Mouse (Mus musculus): ENCODE results near the gene Stab2. TPM values are rescaled to one million over a fixed set of nuclear protein-coding genes. Genes with fewer than 3 reads are reported as not detected.

Gene Stab2
- polyA plus RNA-seq, 1 experiment from 2014 or later = 0.04 TPM

DNA sequence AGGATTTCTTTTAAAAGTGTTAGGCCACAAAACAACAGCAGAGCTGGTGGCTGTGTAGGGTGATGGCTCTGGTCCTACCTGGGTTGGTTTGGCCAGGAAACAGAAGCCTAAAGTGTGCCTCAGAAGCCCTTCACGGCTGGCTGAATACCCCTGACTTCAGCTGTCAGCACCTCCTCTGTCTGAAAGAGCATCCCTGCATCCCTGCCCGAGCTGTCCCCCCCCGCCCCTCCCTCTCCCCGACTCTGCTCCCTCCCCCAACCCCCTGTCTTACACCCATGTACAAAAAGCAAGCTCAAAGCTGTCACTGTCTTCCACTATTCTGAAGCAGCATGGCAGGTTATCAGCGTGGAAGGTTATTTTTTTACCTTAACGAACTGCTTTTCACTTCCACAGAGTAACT is 73.4 kb downstream of the Stab2 start:
- Histone ChIP-seq H3K4me3 (ENCODE audit: low read length) (no peak overlapping the region), H3K4me2 (ENCODE audit: low read length) (no peak overlapping the region; the same call in 1 of the 2 replicates), H3K9ac (ENCODE audit: low read depth, low read length) (no peak overlapping the region), H3K36me3 (ENCODE audit: control insufficient read depth, insufficient read depth, low read length) (no peaks in the 10 kb centered on the region), H3K9me3 (ENCODE audit: control insufficient read depth, low read length) (no peaks in the 10 kb centered on the region), H3K27ac (ENCODE audit: low read depth, low read length) (no peak overlapping the region), H3K27me3 (replicated peaks; ENCODE audit: control insufficient read depth, insufficient read depth, low read length) (no peaks in the 10 kb centered on the region), H3K4me1 (ENCODE audit: control insufficient read depth, insufficient read depth, low read depth, low read length) (no peaks in the 10 kb centered on the region)
- ATAC-seq = peak; percentile 52; the same call in 1 of the 2 replicates
- 27% methylated on average over 6 of the region's 6 CpGs for WGBS

- Histone ChIP-seq H3K9ac (ENCODE audit: low read depth, low read length) (no peak overlapping the region), H3K4me2 (ENCODE audit: low read length) (no peak overlapping the region), H3K4me1 (ENCODE audit: control insufficient read depth, insufficient read depth, low read depth, low read length) (no peaks in the 10 kb centered on the region), H3K27ac (ENCODE audit: low read depth, low read length) (no peak overlapping the region), H3K9me3 (ENCODE audit: control insufficient read depth, low read length) (no peaks in the 10 kb centered on the region), H3K36me3 (ENCODE audit: control insufficient read depth, insufficient read depth, low read length) (no peaks in the 10 kb centered on the region), H3K27me3 (replicated peaks; ENCODE audit: control insufficient read depth, insufficient read depth, low read length) (no peaks in the 10 kb centered on the region), H3K4me3 (ENCODE audit: low read length) (no peak overlapping the region)
- ATAC-seq = no peak
- WGBS = 24% methylated on average over 3 of the region's 3 CpGs
Observed at GRCm38 (mm10) chr10:86933906-86934305, 73.9 kb downstream of the Stab2 start.

GRCm38 (mm10) chr10:86933180-86933695 is 74.6 kb downstream of the Stab2 start:
- Histone ChIP-seq H3K9ac (ENCODE audit: low read depth, low read length) (no peak overlapping the region), H3K9me3 (ENCODE audit: control insufficient read depth, low read length) (no peaks in the 10 kb centered on the region), H3K4me3 (ENCODE audit: low read length) (no peak overlapping the region), H3K36me3 (ENCODE audit: control insufficient read depth, insufficient read depth, low read length) (no peaks in the 10 kb centered on the region), H3K27me3 (replicated peaks; ENCODE audit: control insufficient read depth, insufficient read depth, low read length) (no peaks in the 10 kb centered on the region), H3K27ac (ENCODE audit: low read depth, low read length) (no peak overlapping the region), H3K4me1 (ENCODE audit: control insufficient read depth, insufficient read depth, low read depth, low read length) (no peaks in the 10 kb centered on the region), H3K4me2 (ENCODE audit: low read length) (no peak overlapping the region)
- ATAC-seq = no peak
- 70% methylated on average over 9 of the region's 9 CpGs for WGBS

- H3K4me1 ChIP-seq (ENCODE audit: control insufficient read depth, insufficient read depth, low read depth, low read length) = no peaks in the 10 kb centered on the region
- WGBS = 89% methylated on average over 1 of the region's 1 CpGs
- no peak for ATAC-seq
- H3K27ac ChIP-seq (ENCODE audit: low read depth, low read length) = no peak overlapping the region
- no peaks in the 10 kb centered on the region for H3K9me3 ChIP-seq (ENCODE audit: control insufficient read depth, low read length)
- no peaks in the 10 kb centered on the region for H3K27me3 ChIP-seq (replicated peaks; ENCODE audit: control insufficient read depth, insufficient read depth, low read length)
- H3K36me3 ChIP-seq (ENCODE audit: control insufficient read depth, insufficient read depth, low read length) = no peaks in the 10 kb centered on the region
- no peak overlapping the region for H3K4me2 ChIP-seq (ENCODE audit: low read length)
- no peak overlapping the region for H3K9ac ChIP-seq (ENCODE audit: low read depth, low read length)
- no peak overlapping the region for H3K4me3 ChIP-seq (ENCODE audit: low read length)
Observed at GRCm38 (mm10) chr10:86923602-86924001, 84.2 kb downstream of the Stab2 start.

DNA sequence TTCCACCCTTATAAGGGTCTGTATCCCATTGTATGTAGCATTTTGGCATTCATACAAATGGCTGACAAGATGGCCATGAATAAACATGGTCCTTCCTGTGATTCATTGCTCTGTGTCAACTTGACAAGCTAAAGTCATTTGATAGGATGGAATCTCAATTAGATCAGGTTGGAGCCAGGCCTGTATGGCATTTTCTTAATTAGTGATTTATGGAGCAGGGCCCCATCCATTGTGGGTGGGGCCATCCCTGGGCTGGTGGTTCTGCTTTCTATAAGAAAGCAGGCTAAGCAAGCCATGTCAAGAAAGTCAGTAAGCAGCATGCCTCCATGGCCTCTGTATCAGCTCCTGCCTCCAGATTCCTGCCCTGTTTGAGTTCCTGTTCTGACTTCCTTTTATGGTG is 92.2 kb downstream of the Stab2 start:
- H3K36me3 ChIP-seq (ENCODE audit: control insufficient read depth, insufficient read depth, low read length) = no peaks in the 10 kb centered on the region
- H3K4me3 ChIP-seq (ENCODE audit: low read length) = no peak overlapping the region
- H3K4me1 ChIP-seq (ENCODE audit: control insufficient read depth, insufficient read depth, low read depth, low read length) = no peaks in the 10 kb centered on the region
- no peak for ATAC-seq
- no peaks in the 10 kb centered on the region for H3K9me3 ChIP-seq (ENCODE audit: control insufficient read depth, low read length)
- no peak overlapping the region for H3K9ac ChIP-seq (ENCODE audit: low read depth, low read length)
- H3K27ac ChIP-seq (ENCODE audit: low read depth, low read length) = no peak overlapping the region
- H3K27me3 ChIP-seq (replicated peaks; ENCODE audit: control insufficient read depth, insufficient read depth, low read length) = no peaks in the 10 kb centered on the region
- H3K4me2 ChIP-seq (ENCODE audit: low read length) = no peak overlapping the region

DNA sequence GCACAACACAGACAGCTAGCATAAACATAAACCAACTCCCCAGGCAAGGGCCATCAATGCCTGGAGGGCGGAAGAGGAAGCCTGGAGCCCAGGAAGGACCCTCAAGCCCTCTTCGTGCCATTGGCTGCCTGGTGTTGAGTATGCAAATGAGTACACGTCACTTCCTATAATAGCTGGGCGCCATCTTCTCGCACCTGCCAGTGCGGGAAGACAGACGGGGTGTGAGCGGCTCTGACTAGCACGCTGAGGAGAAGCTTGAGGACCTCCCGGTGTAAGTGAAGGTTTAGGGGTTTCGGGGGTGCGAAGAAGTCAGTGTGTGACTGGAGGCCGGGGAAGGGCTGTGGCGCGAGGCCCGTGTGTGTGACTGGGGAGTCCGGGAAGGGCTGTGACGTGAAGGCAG is 99.3 kb downstream of the Stab2 start:
- WGBS = 97% methylated on average over 18 of the region's 18 CpGs
- Histone ChIP-seq H3K36me3 (ENCODE audit: control insufficient read depth, insufficient read depth, low read length) (no peaks in the 10 kb centered on the region), H3K9ac (ENCODE audit: low read depth, low read length) (no peak overlapping the region), H3K27me3 (replicated peaks; ENCODE audit: control insufficient read depth, insufficient read depth, low read length) (no peaks in the 10 kb centered on the region), H3K4me2 (ENCODE audit: low read length) (no peak overlapping the region), H3K4me1 (ENCODE audit: control insufficient read depth, insufficient read depth, low read depth, low read length) (no peaks in the 10 kb centered on the region), H3K27ac (ENCODE audit: low read depth, low read length) (no peak overlapping the region), H3K9me3 (ENCODE audit: control insufficient read depth, low read length) (no peaks in the 10 kb centered on the region; the same call in 1 of the 2 replicates), H3K4me3 (ENCODE audit: low read length) (no peak overlapping the region)
- no peak for ATAC-seq

DNA sequence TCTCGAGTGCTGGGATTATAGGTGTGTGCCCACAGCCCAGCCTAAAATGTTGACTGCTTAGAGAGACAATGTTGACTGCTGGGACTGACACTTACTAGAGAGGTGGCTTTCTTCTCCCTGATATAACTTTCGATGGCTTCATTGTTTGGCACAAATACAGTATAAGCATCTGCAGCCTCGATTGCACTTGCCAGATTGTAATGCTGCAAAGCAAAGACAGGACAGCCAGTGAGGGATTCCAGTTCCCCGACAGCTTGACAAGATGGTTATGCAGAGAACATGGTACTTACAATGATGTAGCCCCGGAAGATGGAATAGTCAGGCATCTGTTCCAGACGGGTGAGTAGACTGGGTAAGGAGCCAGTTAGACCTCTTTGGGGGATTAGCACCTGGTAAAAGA is 100.8 kb downstream of the Stab2 start:
- H3K9me3 ChIP-seq (ENCODE audit: control insufficient read depth, low read length) = no peaks in the 10 kb centered on the region; the same call in 1 of the 2 replicates
- H3K9ac ChIP-seq (ENCODE audit: low read depth, low read length) = no peak overlapping the region
- no peaks in the 10 kb centered on the region for H3K4me1 ChIP-seq (ENCODE audit: control insufficient read depth, insufficient read depth, low read depth, low read length)

DNA sequence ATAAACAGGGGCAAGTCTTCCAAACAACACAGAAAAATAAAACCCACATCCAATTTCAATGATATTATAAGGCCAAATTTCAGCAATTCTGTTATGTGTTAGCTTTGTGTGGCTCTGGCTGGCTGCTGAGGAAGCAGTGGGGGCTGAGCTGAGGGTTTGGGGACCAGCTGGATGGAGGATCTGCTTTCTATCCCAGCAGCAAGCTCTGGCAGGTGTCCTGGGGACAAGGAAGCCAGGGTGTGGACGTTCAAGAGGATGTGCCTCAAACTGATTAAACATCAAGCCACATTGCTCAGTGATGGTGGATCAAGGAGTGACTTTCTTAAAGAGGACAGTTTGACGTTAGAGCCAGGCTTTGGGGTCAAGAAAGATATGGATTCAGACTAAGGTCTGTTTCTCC is 112.3 kb downstream of the Stab2 start:
- Histone ChIP-seq H3K9me3 (ENCODE audit: control insufficient read depth, low read length) (no peaks in the 10 kb centered on the region), H3K9ac (ENCODE audit: low read depth, low read length) (no peak overlapping the region), H3K4me1 (ENCODE audit: control insufficient read depth, insufficient read depth, low read depth, low read length) (no peaks in the 10 kb centered on the region), H3K36me3 (ENCODE audit: control insufficient read depth, insufficient read depth, low read length) (no peaks in the 10 kb centered on the region), H3K27me3 (replicated peaks; ENCODE audit: control insufficient read depth, insufficient read depth, low read length) (no peaks in the 10 kb centered on the region; the same call in 1 of the 2 replicates), H3K4me2 (ENCODE audit: low read length) (no peak overlapping the region), H3K4me3 (ENCODE audit: low read length) (no peak overlapping the region), H3K27ac (ENCODE audit: low read depth, low read length) (no peak overlapping the region)
- ATAC-seq = no peak
- 64% methylated on average over 2 of the region's 2 CpGs for WGBS

More for the DNA sequence above, 100.8 kb downstream of the Stab2 start:
- Histone ChIP-seq H3K27ac (ENCODE audit: low read depth, low read length) (no peak overlapping the region), H3K36me3 (ENCODE audit: control insufficient read depth, insufficient read depth, low read length) (no peaks in the 10 kb centered on the region), H3K27me3 (replicated peaks; ENCODE audit: control insufficient read depth, insufficient read depth, low read length) (no peaks in the 10 kb centered on the region), H3K4me2 (ENCODE audit: low read length) (no peak overlapping the region), H3K4me3 (ENCODE audit: low read length) (no peak overlapping the region)
- ATAC-seq = no peak
- WGBS = 68% methylated on average over 6 of the region's 6 CpGs

GRCm38 (mm10) chr10:86891066-86891465 is 116.8 kb downstream of the Stab2 start:
- Histone ChIP-seq H3K27me3 (replicated peaks; ENCODE audit: control insufficient read depth, insufficient read depth, low read length) (no peaks in the 10 kb centered on the region; the same call in 1 of the 2 replicates), H3K9ac (ENCODE audit: low read depth, low read length) (no peak overlapping the region), H3K9me3 (ENCODE audit: control insufficient read depth, low read length) (no peaks in the 10 kb centered on the region), H3K4me2 (ENCODE audit: low read length) (no peak overlapping the region), H3K4me3 (ENCODE audit: low read length) (no peak overlapping the region), H3K4me1 (ENCODE audit: control insufficient read depth, insufficient read depth, low read depth, low read length) (no peaks in the 10 kb centered on the region), H3K27ac (ENCODE audit: low read depth, low read length) (no peak overlapping the region), H3K36me3 (ENCODE audit: control insufficient read depth, insufficient read depth, low read length) (no peaks in the 10 kb centered on the region)
- ATAC-seq = no peak
- WGBS = 97% methylated on average over 1 of the region's 1 CpGs

Data from hindbrain, embryonic 16.5 days (tissue).